Mouse (Mus musculus) layer of hippocampus, adult 8-10 months (tissue): ENCODE data around the gene Gm8660. TPM values are rescaled to one million over a fixed set of nuclear protein-coding genes. Genes with fewer than 3 reads are reported as not detected.
"Not testable (repeated sequence)": the region's sequence is repeated elsewhere in the genome, so short reads cannot be mapped to it uniquely, and the experiment has no call there.

ENCODE experiments used
- DNase-seq, 2 experiments: peaks; one replicate each; pipeline ENCODE4 v3.0.0; 2022; ENCODE audit warnings: low spot score in 2 of 2
- total RNA-seq, 4 experiments: library from RNA; stranded (reverse); gene quantifications; 2 replicates each; pipeline ENCODE4 v1.2.4; 2022

The Gm8660 gene
- not detected for total RNA-seq

GRCm38 (mm10) chr7:22370939-22371338 is at the start of gene Gm8660:
Gene Gm8660 (minus strand): TSS chr7:22371039.
- not testable (repeated sequence) for DNase-seq

GRCm38 (mm10) chr7:22413283-22413682 is 42.4 kb upstream of the Gm8660 start, which contains the start of gene Vmn1r148:
Gene Vmn1r148 (plus strand): TSS chr7:22413583.
- not testable (repeated sequence) for DNase-seq

GRCm38 (mm10) chr7:22329617-22330016 is 41.2 kb downstream of the Gm8660 start, which contains the start of gene Gm4187:
Gene Gm4187 (minus strand): TSS chr7:22329717.
- not testable (repeated sequence) for DNase-seq

Other genes with a start within 250 kb of the Gm8660 start
- gene Gm10666, start 236.3 kb downstream of the Gm8660 start, total RNA-seq, result not detected
- not detected for gene Vmn1r142, start 207.0 kb downstream of the Gm8660 start, total RNA-seq
- gene Vmn1r143, start 181.7 kb downstream of the Gm8660 start, total RNA-seq, result not detected
- not detected for gene Gm8653, start 169.8 kb downstream of the Gm8660 start, total RNA-seq
- gene Gm8453, start 141.6 kb downstream of the Gm8660 start, total RNA-seq, result not detected
- gene Gm4187, start 41.3 kb downstream of the Gm8660 start, total RNA-seq, result not detected
- not detected for gene Vmn1r148, start 42.5 kb upstream of the Gm8660 start, total RNA-seq
- gene Vmn1r149, start 67.2 kb upstream of the Gm8660 start, total RNA-seq, result not detected
- gene Gm10665, start 93.0 kb upstream of the Gm8660 start, total RNA-seq, result not detected
- gene Vmn1r151, start 128.6 kb upstream of the Gm8660 start, total RNA-seq, result not detected
- not detected for gene Vmn1r152, start 151.9 kb upstream of the Gm8660 start, total RNA-seq
- gene Gm8677, start 163.8 kb upstream of the Gm8660 start, total RNA-seq, result not detected
- gene Gm4201, start 194.3 kb upstream of the Gm8660 start, total RNA-seq, result not detected
- not detected for gene Gm4565, start 217.1 kb upstream of the Gm8660 start, total RNA-seq